Mouse (Mus musculus) CD4-positive helper T cell, adult 2 months (primary cell): ENCODE measurements around the gene Ephb4.

ENCODE experiments used
- DNase-seq: peaks from one replicate; pipeline ENCODE4 v3.0.0-alpha.2; 2012; ENCODE audit warnings: low read depth, missing footprints, low spot score

Ephb4 gene

DNA sequence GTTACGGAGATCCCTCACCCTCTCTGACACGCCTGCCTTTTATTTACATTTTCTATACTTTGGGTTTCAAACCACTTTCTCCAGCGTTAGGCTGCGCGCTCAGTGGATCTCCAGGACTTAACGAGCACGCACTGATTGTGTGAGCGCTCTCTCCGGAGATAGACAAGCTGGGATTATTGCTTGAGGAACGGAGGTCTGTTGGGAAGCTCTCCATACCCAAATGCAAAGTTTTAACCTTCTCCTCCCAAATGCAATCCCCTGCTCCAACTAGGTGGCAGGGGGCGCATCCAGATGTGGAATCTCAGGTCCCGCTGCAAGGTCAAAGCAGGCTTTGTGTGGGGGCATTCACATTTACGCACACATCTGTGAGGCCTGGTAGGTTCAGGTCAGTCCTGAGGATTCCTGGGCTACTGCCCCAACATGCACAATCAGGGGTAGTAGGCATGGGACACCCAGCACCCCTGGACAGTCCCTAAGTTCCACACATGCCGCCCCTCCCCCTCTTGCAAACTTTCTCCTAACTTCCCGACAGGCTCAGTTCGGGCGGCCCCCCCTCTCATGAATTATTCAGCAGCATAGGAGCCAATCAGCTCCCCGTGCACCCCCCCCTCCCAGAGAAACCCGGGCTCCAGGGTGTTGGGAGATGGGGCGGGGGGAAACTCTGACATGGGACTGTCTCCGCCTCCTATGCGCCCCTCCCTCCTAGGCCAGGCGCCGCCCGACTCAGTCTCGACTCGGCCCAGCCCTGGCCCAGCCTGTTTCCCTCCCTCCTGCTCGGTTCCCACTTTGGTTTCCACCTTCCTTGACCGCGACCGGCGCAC, at the start of gene Ephb4:
Ephb4 (plus strand) TSS at position 726 of the 821 bp plus-strand sequence.
- DNase-seq = no peak

DNA sequence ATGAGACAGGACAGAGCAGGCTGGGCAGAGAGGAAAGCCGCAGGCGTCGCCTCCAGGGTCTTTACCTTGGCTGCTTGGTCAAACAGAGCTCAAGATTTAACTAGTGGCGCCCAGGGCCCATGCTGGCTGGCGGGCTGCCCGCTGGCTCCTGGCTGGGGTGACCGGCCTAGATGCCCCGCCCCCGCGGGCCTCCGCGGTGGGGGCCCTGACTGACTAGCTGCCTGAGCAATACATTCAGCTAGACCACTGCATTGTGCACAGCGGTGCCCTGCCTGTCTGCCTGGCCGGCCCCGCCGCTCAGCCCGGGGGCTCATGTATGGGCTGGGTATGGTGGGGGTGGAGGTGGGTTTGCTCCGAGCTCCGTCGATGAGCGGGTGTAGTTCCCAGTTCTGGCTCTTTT, 48.7 kb upstream of the Ephb4 start:
- no peak for DNase-seq

DNA sequence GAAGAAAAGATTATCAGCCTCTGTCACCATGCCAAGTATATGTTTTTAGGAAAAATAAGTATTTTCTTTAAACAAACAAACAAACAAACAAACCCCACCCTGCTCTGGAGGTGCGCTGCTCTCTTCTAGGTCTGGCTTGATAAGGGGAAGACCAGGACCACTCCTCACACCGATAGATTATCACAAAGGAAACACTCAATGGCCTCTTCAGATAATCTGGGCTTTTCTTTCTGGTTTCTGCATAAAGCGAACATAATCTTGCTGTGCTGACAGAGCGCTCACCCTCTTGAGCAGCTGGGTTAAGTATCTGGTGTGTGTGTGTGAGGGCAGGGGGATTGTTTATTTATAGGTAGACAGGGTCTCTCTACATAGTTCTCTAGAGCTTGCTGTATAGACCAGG, 46.3 kb upstream of the Ephb4 start:
- DNase-seq = no peak

DNA sequence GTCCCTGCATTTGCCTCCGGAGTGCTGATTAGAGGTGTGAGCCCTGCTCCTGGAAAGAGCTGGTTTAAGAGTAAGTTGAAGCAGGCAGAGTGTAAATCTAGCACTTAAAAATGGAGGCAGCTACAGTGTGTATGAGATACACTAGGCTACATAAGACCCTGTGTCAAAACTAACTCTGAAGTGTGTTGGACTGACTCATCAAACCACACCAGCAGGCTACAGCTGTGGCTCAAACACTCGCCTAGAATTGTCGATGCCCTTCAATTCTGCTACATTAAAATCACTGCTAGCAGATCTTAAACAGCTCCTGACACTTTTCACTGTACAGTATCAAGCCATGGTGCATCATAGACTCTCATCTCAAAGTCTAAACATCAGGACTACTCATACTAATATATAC, 45.7 kb upstream of the Ephb4 start:
- no peak for DNase-seq

DNA sequence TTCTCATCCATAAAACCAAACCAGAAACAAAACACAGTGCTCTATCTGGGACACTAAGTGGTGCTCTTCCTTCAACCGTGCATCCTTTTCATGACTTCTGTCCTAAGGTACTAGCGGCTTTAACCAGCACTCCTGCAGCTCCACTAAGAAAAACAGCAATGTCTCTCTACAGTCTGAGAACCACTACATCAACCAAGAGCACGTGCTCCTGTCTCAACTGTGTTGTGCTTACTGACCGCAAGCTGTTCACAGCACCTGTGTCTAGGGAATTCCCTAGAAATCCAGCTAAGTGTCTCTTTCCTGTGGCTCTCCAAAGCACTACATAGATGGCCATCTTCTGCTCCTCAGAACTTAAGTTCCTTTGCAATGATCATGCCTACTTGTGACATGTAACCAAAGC, 45.1 kb upstream of the Ephb4 start:
- DNase-seq = no peak

DNA sequence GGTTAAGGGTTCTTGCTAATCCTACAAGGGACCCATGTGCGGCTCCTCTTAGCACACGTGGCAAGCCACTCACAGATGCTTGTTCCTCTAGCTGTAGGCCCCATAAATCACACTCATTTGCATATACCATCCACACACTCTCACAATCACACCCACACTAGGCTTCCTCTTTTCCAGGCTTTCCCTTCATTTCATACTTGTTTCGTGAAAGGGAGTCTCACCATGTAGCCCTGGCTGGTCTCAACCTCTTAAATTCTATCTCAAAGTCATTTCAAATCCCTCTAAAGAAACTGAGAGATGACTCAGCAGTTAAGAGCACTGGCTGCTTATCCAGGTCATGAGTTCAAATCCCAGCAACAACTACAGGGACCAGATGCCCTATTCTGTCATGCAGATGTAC, 44.1 kb upstream of the Ephb4 start:
- no peak for DNase-seq

DNA sequence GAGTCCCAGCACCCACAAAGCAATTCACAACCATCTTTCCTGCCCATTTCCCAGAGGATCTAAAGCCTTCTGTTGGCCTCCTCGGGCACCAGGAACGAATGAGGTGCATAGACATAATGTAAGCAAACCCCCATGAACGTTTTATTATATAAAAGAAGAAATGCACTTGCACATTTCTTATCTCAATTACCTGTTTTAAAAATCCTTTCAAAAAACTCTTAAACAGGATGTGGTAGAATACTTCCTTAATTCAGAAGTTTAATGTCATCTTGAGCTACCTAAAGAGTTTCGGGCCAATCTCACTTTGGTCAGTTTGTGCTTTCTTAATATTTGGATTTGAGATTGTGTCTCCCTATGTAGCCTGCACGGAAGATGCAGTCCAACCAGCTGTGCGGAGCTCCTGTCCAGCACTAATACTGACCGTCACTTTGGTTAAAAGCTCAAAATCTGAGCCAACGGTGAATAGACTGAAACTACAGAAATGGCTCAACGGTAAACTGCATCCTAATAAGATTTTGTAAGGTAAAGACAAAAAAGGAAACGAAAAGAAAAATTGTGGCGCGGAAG, 43.4 kb upstream of the Ephb4 start:
- peak; percentile 33 for DNase-seq

DNA sequence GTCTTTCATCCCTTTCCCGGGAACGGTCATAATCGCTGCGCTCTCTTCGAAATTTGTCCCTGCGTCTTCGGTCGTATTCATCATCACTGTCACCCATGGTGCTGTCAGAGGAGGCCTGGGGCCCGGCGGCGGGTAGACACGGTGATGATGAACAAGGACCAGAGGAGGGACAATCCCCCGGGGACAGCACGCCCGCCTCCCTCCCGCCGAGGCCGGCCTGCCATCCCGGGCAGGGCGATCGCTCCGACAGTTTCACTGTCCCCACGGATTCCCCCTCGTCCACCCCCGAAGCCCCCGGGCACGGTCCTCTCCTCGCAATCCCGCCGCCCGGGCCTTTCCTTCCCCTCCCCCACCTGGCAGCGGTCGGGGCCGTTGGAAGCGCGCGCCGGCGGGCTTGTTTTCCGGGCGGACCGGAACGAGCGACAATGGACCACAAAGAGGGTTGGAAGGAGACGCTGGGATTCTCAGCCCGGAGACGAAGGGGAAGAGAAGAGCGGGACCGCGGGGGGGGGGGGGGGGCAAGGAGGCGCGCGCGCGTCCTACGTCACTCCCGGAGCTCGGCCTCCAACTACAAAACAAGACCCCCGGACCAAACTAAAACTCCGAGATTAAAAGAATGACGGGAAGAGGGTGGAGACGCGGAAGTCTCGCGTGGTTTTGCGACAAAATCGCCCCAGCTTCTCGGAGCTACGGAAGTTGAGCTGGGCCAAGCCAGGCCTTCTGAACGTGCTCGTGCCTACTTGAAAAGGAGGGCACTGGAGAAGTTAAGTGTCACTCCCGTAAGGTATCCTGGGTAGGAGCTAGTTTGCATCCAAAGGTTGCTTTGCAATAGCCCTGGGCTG, 42.6 kb upstream of the Ephb4 start, which contains the start of gene Srrt:
Srrt (minus strand) TSS at position 604 of the 842 bp plus-strand sequence.
- peak; percentile 95 for DNase-seq

DNA sequence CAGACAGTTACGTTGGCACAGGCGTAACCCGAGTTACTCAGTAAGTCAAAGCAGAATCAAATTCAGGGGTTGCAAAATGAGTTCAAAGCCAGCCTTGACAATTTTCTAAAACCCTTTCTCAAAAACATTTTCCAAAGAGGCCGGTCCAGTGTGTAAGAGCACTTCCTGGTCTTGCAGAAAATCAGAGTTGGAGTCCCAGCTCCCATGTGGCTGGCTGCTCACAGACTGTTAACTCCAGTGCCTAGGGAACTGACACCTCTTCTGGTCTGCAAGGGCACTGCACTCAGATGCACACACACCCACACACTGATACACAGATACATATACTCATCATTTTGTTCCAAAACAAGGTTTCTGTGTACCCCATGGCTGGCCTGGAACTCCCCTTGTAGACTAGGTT, 41.6 kb upstream of the Ephb4 start:
- no peak for DNase-seq

DNA sequence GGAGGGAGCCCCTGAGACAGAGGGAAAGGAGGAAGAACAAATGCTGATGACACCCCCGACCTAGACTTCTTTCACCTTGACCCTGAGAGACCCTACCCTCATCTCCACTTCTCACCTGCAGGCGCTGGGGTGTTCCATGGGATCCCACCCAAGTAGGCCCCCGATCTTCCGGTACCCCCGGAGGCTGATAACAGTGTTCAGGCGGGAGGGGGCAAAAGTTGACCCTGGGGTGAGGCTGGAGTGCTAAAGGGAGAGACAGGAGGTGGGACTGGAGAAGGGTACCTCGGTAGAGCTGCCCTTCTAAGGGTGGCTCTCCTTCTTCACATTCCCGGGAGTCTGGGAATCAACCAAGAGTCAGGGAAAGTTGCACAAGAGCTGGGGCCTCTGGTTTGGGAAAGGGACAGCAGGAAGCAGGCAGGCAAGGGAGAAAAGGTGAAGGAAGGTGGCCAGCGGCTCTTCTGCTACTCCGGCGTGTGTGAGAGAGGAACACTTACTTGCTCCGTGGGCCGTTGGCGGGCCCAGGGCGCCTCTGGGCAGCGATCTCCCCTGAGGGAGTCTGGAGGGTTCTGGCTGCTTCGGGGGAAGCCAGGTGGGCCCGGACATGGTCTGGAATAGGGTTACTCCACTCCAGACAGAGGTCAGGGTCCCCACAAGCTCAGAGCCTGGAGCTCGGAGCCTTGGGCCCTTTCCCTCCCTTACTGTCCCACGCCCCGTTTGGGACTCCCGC, 36.3 kb upstream of the Ephb4 start:
- DNase-seq = no peak

DNA sequence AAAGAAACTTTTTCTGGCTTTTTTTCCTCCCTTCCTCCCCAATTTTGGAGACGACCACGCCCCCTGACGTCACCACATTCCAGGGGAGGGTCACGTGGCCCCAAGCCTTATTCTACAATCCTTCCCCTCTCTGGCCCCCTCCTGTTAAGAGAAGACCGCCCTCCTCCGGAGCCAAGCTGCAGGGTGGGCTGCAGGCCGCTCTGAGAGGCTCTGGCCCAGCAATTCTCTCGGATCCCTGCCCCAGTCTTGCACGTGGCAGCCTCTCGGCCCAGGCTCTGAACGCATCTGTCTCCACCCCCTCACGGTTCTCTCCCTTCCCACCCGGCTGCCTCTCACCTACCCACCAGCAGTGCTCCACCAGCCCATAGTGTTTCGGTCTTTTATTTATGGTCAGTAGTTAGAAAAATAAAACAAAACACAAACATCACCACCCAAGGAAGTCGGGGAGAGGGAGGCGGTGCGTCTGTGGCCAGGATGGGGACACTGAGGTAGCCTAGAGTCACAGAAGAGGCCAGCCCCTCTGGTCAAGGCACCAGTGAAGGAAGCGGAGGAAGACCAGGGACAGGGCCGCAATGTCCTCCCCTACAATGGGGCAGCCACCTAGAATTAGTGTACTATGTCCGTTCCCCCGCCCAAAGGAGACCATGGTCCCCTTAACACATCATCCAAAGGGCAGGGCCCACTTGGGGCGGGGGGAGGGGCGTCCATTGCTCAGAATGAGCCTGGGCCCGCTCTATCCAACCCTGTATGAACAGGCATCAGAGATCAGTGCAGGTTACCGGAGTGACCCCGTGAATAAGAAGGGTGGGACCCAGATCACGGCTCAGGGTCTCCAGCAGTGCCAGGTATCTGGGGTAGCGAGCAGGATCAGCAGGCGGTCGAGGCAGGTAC, 35.5 kb upstream of the Ephb4 start, which contains the start of gene Trip6:
Trip6 (minus strand) TSS at position 212 of the 891 bp plus-strand sequence.
- no peak for DNase-seq

DNA sequence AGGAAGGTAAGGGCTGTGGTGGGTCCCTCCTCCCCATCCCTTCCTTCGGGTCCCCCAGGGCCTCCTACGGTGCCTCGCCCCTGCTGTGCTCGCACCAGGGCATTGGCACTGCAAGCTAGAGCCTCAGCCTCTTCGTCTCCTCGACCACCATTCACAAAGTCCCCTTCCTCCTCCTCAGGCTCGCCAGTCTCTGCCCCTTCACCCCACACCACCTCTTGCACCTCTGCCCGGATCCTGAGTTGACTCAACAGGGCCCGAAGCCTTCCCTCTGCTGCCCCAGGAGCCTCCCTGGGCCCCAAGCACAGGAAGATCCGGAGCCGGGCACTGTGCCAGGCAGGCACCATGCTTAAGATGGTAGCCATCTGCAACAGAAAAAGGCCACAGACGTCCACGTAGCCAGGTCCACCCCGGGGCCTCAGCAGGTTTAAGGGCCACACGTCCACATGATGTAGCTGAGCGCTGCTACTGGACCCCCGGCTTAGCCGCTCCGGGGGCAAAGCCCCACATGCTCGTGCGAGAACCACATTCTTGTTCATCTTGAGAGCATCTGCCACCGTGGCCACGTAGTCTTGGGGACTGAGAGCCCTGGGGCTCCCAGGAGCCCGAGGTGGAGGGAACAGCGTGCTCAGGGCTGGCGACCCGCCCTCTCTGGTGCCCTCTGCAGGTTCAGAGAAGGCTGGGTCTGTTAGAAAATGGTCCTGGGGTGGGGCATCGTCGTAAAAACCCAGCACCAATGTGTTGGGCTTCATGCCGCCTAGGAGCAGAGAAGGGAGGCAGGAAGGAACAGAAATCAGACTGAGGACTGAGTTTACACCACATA, 34.6 kb upstream of the Ephb4 start:
- peak; percentile 46 for DNase-seq

DNA sequence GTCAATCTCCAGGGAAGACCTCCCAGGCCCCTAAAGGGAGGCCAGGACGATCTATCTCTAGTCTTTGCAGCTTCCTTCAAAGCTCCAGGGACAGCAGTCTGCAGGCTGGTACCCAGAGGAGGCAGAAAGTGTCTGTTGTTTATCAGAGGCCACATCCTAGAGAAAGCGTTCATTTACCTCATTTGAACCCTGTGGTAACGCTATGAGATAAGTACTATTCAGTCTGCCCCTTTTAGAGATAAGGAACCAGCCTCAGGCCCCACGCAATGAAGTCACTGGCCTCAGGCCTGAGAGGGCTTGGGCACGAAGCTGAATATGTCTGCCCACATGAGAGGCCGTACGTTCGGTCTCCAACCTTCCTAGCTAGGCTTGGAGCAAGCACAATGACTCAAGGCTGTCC, 32.5 kb upstream of the Ephb4 start:
- no peak for DNase-seq

DNA sequence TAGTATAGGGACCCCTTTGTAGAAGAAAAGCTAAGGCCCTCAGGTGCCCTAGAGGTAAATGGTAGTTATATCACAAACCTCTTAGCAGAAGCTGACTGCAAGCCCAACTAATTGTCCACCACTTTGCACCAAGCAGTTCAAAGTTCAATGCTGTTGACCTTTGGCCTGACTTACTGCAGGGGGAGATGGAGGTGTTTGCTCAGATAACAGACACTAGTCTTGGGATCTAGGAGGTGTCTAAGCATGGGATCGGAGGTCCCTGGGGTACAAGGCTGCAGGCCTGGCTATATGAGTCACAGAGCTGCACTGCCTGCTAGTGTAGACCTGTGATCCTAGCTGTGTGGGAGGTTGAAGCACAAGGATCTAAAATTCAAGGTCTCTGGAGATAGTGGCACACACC, 31.3 kb upstream of the Ephb4 start:
- DNase-seq = no peak

DNA sequence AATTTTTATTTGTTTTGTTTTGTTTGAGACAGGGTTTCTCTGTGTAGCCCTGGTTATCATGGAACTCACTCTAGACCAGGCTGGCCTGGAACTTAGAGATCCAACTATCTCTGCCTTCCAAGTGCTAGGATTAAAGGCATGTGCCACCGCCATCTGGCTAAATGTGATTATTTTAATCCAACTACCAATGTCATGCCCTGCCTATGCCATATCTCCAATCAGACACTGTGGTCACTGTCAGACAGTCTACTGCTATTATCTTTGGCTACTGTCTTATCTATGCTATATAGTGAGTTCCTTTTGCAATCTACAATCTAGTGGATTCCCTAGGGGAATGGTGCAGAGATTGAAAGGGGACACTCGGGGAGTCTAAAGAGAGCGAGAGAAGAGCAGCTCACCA, 28.9 kb upstream of the Ephb4 start:
- no peak for DNase-seq

DNA sequence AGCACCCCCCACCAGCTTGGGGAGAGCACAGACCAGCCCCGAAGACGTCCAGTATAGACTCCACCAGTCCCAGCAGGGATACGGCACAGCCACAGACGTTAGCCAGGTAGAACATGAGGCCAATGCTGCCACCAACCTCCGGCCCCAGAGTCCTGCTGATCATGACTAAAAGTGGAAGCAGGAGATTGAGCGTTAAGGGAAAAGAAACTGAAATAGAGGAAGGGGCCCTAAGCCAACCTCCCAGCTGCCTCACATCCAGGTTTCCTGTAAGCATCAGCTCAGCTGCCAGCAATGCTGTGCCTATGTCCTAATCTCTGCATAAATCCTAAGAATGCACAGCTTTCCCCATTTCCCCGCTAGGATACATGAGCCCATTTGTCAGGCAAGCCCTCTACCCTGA, 19.0 kb upstream of the Ephb4 start:
- DNase-seq = no peak

DNA sequence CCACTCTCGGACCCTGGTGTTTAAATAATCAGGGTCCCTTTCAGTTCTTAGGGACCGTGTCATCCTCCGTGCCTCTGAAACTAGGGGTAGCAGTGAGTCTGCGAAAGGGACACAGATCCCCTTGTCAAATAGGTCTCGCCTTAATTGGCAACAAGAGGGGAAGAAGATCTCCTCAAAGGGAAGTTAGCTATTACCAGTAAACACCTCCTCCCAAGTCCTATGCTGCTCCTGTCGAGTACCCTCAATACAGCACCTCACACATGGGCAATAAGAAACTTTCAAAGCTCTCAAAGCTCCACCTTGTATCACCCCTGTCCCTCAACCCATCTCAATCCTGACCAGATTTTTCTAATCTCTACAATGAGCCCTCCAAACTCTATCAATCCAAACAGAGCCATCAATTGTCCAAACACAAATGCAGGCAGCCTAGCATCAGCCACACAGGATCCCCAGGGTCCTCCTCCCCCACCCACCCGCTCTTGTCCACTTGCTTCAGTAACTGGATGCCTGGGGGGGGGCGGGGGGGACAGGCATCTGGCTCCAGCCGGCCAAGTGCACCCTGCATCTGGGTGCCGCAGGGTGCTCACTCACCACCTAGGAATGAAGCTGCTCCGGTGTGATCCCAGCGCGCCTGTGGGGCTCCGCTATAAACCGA, 16.9 kb upstream of the Ephb4 start:
- no peak for DNase-seq

DNA sequence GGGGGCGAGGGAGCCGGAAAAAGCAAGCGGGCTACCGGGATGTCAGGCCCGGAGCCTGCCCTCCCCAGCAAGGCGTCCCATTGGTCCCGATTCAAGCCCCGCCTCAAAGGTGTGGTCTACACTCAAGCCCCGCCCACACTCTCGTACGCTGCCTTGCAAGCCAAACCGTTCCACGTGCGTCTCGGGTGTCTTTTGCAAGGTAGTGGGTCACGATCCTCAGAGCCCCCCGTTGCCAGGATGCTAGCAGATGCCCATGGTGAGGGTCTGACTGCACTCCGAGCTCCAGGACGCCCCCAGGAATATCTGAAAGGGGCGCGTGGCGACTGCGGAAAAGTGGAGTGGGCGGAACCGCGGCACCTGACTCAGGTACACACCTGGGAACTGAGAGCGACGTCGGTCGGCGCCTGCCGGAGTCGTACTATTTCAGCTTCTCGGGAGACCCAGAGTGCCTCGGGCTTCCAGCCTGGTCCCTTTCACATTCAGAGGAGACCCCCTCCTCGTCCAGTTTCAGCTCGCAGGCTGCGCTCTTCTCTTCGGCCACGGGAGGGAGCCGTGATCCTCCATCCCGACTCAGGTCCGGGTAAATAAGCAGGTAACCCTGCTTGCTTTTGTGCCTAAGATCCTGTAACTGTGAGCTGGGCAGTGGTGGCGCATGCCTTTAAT, 16.3 kb upstream of the Ephb4 start, which contains the start of gene Slc12a9:
Slc12a9 (minus strand) TSS at position 86 of the 663 bp plus-strand sequence.
- peak; percentile 93 for DNase-seq

DNA sequence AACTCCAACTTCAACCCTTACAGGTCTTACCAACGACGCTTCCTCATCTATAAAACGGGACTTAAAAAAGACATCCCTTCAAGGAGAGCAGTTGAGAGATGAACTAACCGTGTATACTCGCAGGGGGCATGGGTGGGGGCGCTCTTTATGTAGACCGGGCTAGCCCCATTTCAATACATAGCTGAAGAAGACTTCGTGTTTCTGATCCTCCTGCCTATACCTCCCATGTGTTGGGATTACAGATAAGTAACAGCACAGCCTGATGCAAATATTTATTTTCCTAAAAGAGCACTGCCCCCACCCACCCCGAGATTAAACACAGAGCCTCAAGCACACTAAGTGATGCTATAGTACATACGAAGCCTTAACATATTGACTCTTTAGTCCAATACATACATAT, 15.6 kb upstream of the Ephb4 start:
- DNase-seq = no peak
